Mouse (Mus musculus): ENCODE data around the gene Trmt112. TPM values are rescaled to one million over a fixed set of nuclear protein-coding genes. Genes with fewer than 3 reads are reported as not detected.
"Not testable (repeated sequence)": the region's sequence is repeated elsewhere in the genome, so short reads cannot be mapped to it uniquely, and the experiment has no call there.

Gene Trmt112
- total RNA-seq (2015): 149 and 168 TPM in 2 replicates
- total RNA-seq (2017): 229 and 256 TPM in 2 replicates

DNA sequence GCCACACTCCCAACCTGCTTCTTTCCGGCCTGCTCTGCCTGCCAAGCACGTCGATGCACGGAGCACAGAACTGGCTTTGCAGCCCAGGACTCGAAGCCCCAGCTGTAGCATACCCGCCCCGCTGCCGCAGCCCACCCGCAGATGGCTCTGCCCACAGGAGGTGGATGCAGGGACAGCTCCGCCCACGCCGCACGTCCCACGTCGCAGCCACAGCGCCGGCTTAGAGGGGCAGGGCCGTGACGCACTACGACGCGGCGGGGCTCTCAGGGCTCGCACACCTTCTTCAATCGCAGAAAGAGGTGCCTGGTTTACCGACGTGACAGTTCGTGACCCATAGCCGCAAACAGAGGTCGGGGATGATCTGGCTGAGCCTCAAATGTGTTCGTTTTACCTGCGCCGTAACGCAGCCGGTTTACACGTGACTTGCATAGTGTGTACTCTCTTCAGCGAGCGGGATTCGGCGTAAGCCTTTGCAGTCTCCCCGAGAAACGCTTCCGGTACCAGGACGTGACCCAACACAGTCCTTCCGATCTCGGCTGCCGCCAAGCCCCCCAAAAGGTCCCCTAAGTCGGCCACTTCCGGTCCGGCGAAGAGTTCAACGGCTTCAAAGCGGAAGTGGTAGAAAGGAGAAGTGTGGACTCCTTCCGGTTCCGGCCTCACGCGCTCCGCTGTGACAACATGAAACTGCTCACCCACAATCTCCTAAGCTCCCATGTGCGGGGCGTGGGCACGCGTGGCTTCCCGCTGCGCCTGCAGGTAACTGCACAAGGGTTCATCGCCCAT is at the start of gene Trmt112, which contains the start of gene Prdx5:
Gene Trmt112, plus strand, starts transcription at position 192 of the 783 bp plus-strand sequence.
Gene Prdx5, minus strand, starts transcription at position 600 of the 783 bp plus-strand sequence.
- peak; percentile 86 for ATAC-seq (replicated peaks; ENCODE audit: poor library complexity)

DNA sequence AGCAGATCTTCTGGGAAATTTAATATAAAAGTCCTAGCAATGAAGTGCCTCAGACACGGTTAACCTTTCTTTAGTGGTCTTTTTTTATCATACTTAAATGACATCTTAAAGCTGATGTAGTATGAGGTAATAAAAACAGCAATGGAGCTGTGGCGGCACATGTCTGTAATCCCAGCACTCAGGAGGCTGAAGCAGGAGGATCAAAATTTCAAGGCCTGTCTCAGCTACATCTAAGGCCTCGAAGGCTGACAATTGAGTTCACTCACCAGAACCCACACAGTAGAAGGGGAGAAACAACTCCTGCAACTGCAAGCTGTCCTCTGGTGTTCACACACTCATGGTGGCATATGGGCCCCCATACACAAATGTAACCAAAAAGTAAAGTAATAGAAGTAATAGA is 49.5 kb upstream of the Trmt112 start:
- ATAC-seq (replicated peaks; ENCODE audit: poor library complexity): no peak

DNA sequence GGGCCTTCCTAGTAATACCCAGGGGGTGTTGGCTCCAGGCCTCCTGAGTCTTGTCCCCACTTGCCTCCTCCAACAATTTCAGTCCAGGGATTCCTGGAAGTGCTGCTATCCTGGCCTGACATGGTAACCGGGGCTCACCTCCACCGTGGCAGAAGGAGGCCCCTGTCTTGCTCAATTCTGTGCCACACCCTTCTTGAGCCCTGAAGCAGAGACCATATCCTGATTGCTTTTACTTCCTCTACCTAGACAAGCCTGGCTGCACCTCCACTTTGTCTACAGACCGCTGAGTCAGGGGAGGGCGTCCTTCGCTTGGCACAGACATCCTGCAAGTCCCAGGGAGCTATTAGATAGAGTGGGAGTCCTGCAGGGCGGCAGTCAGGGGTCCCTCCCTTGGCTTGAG is 48.8 kb upstream of the Trmt112 start:
- ATAC-seq (replicated peaks; ENCODE audit: poor library complexity): no peak

- ATAC-seq (replicated peaks; ENCODE audit: poor library complexity): no peak
These were observed 48.0 kb upstream of the Trmt112 start for GRCm38 (mm10) chr19:6861451-6861850.

GRCm38 (mm10) chr19:6869355-6869754 is 40.1 kb upstream of the Trmt112 start:
- peak; percentile 90 for ATAC-seq (replicated peaks; ENCODE audit: poor library complexity)

DNA sequence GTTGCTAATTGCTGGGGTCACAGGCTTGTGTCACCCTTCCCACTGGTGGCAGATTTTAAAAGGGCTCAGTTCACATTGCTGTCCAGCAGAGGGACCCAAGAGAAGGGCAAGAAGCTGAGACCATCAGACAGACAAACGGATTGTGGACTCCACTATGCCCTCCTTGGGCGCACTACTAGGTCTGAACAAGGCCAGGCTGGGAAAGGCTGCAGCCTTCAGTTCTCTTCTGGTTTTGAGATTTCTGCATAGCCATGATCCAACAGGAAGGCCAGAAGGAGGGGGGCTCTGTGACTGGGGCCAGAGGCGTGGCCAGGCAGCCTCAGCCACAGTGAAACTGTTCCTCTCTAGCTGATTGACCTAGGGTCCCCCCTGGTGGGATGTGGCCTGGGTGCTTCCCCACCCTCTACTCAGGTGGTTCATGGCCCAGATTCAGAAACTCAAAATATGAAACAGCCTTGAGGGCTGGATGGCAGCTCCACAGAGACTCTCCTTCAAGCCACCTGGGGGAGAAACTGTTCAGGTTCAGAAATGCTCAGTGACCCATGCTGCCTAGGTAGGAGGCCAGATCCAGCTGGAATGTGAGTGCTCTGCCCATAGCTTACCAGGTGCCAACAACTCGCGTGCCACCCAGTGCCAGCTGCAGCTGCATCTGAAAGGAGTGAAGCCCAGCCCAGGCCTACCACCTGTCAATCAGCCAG is 37.8 kb upstream of the Trmt112 start:
- peak; percentile 80 for ATAC-seq (replicated peaks; ENCODE audit: poor library complexity)

DNA sequence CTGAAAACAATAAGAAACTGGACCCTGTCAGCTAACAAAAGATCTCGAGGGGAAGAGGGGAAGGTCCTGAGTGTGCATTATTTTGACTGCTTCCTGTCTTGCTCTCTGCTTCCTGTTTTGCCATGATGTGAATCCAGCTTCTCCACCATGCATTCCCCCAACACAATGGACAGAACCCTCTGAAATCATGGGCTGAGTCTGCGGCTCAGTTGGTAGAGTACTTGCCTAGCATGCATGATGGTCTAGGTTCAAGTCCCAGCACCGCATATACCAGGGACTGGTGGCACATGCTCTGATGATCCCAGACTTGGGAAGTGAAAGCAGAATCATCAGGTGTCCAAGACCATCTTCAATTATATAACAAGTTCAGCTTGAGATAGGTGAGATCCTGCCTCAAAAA is 36.8 kb upstream of the Trmt112 start:
- ATAC-seq (replicated peaks; ENCODE audit: poor library complexity): no peak

DNA sequence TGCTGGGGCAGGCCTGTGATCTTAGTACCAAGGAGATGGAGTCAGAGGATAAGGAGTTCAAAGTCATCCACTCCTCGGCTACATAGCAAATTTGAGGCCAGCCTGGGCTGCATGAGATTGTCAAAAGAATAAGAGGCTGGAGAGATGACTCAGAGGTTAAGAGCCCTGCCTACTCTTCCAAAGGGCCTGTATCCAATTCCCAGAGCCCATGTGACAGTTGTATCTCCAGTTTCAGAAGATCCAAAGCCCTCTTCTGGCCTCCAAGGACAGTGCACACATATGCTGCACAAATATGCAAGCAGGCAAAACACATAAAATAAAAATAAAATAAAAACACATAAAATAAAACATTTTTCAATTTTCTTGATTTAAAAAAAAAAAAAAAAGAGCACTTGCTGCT is 35.2 kb upstream of the Trmt112 start:
- no peak for ATAC-seq (replicated peaks; ENCODE audit: poor library complexity)

DNA sequence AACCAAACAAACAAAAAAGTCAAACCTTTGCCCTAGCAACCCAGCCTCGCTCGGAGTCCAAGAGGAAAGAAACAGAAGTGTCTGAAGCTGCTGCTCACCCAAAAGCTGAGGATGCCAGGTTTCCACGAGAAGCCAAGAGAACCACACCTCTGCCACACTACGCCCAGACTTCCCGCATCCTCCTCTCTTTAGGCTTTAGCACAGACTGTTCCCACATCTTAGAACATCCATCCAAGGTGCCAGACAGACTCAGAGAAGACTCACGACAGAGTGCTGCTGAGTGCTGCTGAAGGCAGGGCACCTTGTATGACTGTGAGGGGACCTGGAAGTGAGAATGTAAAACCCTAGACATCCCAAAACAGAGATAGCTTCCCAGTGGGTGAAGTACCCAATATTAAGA is 33.7 kb upstream of the Trmt112 start:
- no peak for ATAC-seq (replicated peaks; ENCODE audit: poor library complexity)

GRCm38 (mm10) chr19:6876799-6877198 is 32.7 kb upstream of the Trmt112 start:
- ATAC-seq (replicated peaks; ENCODE audit: poor library complexity): no peak

- ATAC-seq (replicated peaks; ENCODE audit: poor library complexity): no peak
These were observed 31.5 kb upstream of the Trmt112 start for GRCm38 (mm10) chr19:6877965-6878364.

GRCm38 (mm10) chr19:6892512-6892911 is 17.0 kb upstream of the Trmt112 start:
- ATAC-seq (replicated peaks; ENCODE audit: poor library complexity): no peak

DNA sequence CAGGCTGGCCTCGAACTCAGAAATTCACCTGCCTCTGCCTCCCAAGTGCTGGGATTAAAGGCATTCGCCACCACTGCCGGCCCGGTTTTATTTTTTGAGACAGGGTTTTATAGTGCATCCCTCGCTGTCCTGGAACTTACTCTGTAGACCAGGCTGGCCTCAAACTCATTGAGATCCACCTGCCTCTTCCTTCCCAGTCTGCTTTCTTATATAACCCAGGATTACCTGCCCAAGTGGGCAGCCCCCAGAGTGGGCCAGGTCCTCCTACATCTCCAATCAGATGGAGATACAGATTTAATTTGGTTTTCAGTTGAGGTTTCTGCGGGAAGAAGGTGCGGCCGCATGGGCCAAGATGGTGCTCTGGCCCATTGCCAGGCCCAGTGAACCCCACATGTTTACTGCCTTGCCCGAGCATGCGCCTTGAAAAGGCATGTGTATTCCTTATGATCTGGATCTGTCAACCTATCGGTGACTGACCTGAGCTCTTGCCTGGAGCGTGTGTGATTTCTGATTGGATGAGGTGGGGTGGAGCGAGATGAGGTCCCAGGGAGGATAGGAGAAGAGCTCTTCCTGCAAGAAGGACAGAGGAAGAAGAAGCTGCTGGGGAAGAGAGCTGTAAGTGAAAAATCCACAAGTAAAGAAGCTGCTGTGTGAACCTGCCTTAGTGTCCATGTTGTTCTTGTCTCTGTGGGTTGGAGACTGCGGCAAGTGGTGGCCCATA is 15.6 kb upstream of the Trmt112 start:
- ATAC-seq (replicated peaks; ENCODE audit: poor library complexity): no peak

- not testable (repeated sequence) for ATAC-seq (replicated peaks; ENCODE audit: poor library complexity)
These were observed 13.7 kb upstream of the Trmt112 start for GRCm38 (mm10) chr19:6895608-6896305.

- ATAC-seq (replicated peaks; ENCODE audit: poor library complexity): no peak
These were observed 9.9 kb upstream of the Trmt112 start for GRCm38 (mm10) chr19:6899641-6900040.

- no peak for ATAC-seq (replicated peaks; ENCODE audit: poor library complexity)
These were observed 6.5 kb upstream of the Trmt112 start for GRCm38 (mm10) chr19:6903031-6903430.

- ATAC-seq (replicated peaks; ENCODE audit: poor library complexity): no peak
These were observed 4.7 kb upstream of the Trmt112 start for GRCm38 (mm10) chr19:6904846-6905245.

- no peak for ATAC-seq (replicated peaks; ENCODE audit: poor library complexity)
These were observed 3.9 kb upstream of the Trmt112 start for GRCm38 (mm10) chr19:6905498-6906159.

DNA sequence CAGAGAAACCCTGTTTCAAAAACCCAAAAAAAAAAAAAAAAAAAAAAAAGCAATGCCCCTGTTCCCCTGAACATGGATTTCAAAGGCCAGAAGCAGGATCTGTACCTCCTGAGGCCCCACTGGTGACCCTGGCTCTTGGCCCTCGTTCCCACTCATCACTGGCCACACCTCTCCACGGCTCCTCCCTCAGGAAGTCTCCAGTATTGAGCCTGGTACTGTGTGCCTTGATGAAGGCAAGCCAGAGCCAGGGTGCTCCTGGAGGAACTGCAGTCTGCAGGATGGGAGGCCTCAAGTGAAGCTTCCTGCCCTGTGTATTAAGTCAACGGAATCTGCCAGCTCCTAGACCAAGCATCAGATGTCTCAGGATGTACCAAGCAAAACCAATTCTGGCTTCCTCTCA is 3.3 kb upstream of the Trmt112 start:
- no peak for ATAC-seq (replicated peaks; ENCODE audit: poor library complexity)

GRCm38 (mm10) chr19:6907094-6907493 is 2.4 kb upstream of the Trmt112 start:
- ATAC-seq (replicated peaks; ENCODE audit: poor library complexity): no peak

Measured in megakaryocyte progenitor cell, adult 5-6 weeks (primary cell).